Mouse (Mus musculus) colon, adult 2 months (tissue): ENCODE results near the gene Tra2b. TPM values are rescaled to one million over a fixed set of nuclear protein-coding genes. Genes with fewer than 3 reads are reported as not detected.

Experiments
- polyA plus RNA-seq: library from polyadenylated mRNA; depleted of rRNA; stranded (reverse); fragments of >200 nt; gene quantifications from 2 replicates; pipeline ENCODE4 v1.2.3, GENCODE M21; 2012; rRNA removed

Tra2b gene
- polyA plus RNA-seq: 13.9 and 14.8 TPM in 2 replicates

GRCm38 (mm10) chr16:22265849-22266376 lies at the start of gene Tra2b:
TSS of gene Tra2b (minus strand) at chr16:22266005.

Other genes starting within 250 kb of the Tra2b start
- gene Igf2bp2, start 102.7 kb downstream of the Tra2b start, polyA plus RNA-seq: 7.9 and 8.0 TPM in 2 replicates
- 21.1 and 22.8 TPM in 2 replicates for gene Etv5, start 173.7 kb upstream of the Tra2b start, polyA plus RNA-seq